Mouse (Mus musculus) heart, embryonic 10.5 days (tissue): ENCODE measurements around the gene 1110017D15Rik. TPM values are rescaled to one million over a fixed set of nuclear protein-coding genes. Genes with fewer than 3 reads are reported as not detected.

ENCODE experiments used
- DNase-seq: peaks from one replicate; pipeline ENCODE4 v3.0.0-alpha.2; 2017; ENCODE audit warnings: low spot score
- H3K27ac ChIP-seq: fragments of 300-500 bp; sonication (generic); 2 replicates; pipeline ENCODE4 v1.5.1; 2016; ENCODE audit warnings: mild to moderate bottlenecking
- H3K27me3 ChIP-seq: fragments of 300-500 bp; sonication (generic); 2 replicates; pipeline ENCODE4 v1.6.1; 2016; ENCODE audit warnings: mild to moderate bottlenecking; ENCODE audit not compliant: poor library complexity, insufficient read depth, severe bottlenecking
- H3K36me3 ChIP-seq: fragments of 300-500 bp; sonication (generic); 2 replicates; pipeline ENCODE4 v1.6.1; 2016; ENCODE audit warnings: mild to moderate bottlenecking, moderate library complexity
- H3K4me1 ChIP-seq: fragments of 300-500 bp; sonication (generic); 2 replicates; pipeline ENCODE4 v1.6.1; 2016; ENCODE audit warnings: mild to moderate bottlenecking
- H3K4me3 ChIP-seq: fragments of 300-500 bp; sonication (generic); 2 replicates; pipeline ENCODE4 v1.5.1; 2016; ENCODE audit warnings: mild to moderate bottlenecking, moderate library complexity
- H3K9me3 ChIP-seq: fragments of 300-500 bp; sonication (generic); 2 replicates; pipeline ENCODE4 v1.6.1; 2016; ENCODE audit warnings: mild to moderate bottlenecking, moderate library complexity
- WGBS: fragments of 180-500 bp; shearing (Covaris S2); methylation state at CpG from one replicate; pipeline ENCODE4 v1.1.7; 2016; 5-methylcytosine and 5-hydroxymethylcytosine counted together
- polyA plus RNA-seq: library from polyadenylated mRNA; unstranded; fragments of >200 nt; fragmentation: Nextera tagmentation; extraction: Ambion mirVana; gene quantifications from 2 replicates; pipeline ENCODE4 v1.2.1, GENCODE M21; 2016

1110017D15Rik gene
- polyA plus RNA-seq, 1 experiment from 2014 or later, result 1.0 TPM

DNA sequence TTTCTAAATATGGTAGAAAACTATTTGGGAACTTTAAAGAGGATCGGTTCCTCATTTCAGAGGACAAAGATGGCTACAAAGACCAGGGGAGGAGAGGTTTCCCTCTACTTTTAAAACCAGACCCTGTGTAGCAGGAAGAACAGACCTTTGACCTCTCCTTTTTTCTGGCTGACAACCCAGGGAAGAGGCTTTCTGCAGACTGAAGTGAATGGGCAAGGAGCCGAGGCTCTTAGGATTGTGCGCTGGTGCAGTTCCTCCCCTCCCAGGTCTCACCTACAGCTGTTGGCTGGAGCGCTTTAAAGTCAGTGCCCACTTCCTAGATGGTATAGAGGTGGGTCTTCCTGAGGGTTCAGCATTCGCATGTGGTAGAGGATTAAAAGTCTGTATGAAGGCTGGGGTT, 20.1 kb downstream of the 1110017D15Rik start:
- Histone ChIP-seq H3K4me1 (peaks cover 24% of the 10 kb centered on the region), H3K27ac (no peak overlapping the region), H3K4me3 (no peak overlapping the region), H3K36me3 (no peaks in the 10 kb centered on the region), H3K27me3 (peaks cover 89% of the 10 kb centered on the region), H3K9me3 (no peaks in the 10 kb centered on the region)
- DNase-seq, result no peak
- WGBS, result 35% methylated on average over 5 of the region's 5 CpGs

DNA sequence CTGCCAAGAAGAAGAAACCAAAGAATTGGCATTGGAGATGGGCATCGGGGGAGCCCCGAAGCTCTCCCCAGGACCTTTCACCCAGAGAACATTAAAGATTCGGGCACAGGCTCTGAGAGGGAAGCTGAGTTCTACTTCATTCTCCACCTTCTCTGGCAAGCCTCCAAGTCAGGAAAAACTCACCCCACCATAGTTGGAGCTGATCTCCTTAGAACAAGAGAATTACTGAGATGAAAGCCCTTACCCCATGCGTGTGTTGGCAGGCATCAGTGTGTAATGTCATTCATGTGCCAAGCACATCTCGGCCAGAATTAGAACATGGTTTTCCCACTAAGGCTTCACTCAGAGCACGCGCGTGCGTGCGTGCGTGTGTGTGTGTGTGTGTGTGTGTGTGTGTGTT, 21.3 kb downstream of the 1110017D15Rik start:
- Histone ChIP-seq H3K27me3 (peaks cover 77% of the 10 kb centered on the region), H3K36me3 (no peaks in the 10 kb centered on the region), H3K4me3 (no peak overlapping the region), H3K27ac (no peak overlapping the region), H3K9me3 (no peaks in the 10 kb centered on the region), H3K4me1 (peaks cover 23% of the 10 kb centered on the region)
- DNase-seq, result no peak
- WGBS, result 81% methylated on average over 11 of the region's 11 CpGs

- no peak overlapping the region for H3K4me3 ChIP-seq
- no peaks in the 10 kb centered on the region for H3K36me3 ChIP-seq
- H3K4me1 ChIP-seq, result peaks cover 23% of the 10 kb centered on the region
- no peaks in the 10 kb centered on the region for H3K9me3 ChIP-seq
- H3K27me3 ChIP-seq, result peaks cover 69% of the 10 kb centered on the region
- no peak for DNase-seq
- no peak overlapping the region for H3K27ac ChIP-seq
- WGBS, result 77% methylated on average over 4 of the region's 4 CpGs
Observed at GRCm38 (mm10) chr4:41495076-41495475, 22.1 kb downstream of the 1110017D15Rik start.

- Histone ChIP-seq H3K27ac (no peak overlapping the region), H3K4me3 (no peak overlapping the region), H3K4me1 (peaks cover 23% of the 10 kb centered on the region), H3K9me3 (no peaks in the 10 kb centered on the region), H3K27me3 (peaks cover 62% of the 10 kb centered on the region), H3K36me3 (no peaks in the 10 kb centered on the region)
- DNase-seq, result no peak
- WGBS, result 42% methylated on average over 3 of the region's 3 CpGs
Observed at GRCm38 (mm10) chr4:41494378-41494777, 22.8 kb downstream of the 1110017D15Rik start.

DNA sequence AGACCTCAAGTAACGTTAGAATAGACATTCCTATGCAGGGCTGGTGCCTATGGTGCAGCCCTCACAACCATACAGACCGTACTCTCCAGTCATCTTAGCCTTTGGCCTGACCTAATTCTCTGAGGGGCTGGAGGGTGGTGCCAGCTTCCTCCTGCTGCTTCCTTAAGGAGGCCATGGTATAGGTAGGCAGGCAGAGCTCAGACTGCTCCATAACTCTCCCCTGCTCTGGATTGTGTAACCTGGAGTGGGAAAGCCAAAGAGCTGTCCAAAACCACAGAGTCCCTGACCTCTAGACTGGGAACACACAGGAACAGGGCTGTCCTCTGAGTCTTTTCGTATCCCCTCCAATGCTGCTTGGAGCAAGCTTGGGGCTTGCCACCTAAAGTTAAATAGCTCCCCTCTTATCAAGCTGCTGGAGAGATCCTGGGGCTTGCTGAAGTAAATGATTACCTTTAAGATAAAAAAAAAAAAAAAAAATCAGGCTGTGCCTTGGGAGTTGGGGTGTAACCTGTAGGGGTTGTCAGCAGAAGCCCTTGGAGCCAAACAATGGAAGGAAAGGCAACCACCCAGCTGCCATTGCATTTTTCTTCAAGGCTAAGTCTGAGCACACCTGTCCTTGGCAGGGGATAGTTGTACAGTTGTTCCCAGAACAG, 23.5 kb downstream of the 1110017D15Rik start:
- Histone ChIP-seq H3K9me3 (no peaks in the 10 kb centered on the region), H3K4me3 (no peak overlapping the region), H3K27me3 (peaks cover 55% of the 10 kb centered on the region), H3K4me1 (peaks cover 15% of the 10 kb centered on the region), H3K36me3 (no peaks in the 10 kb centered on the region), H3K27ac (no peak overlapping the region)
- WGBS, result 73% methylated on average over 3 of the region's 3 CpGs
- DNase-seq, result no peak

GRCm38 (mm10) chr4:41492951-41493350, 24.2 kb downstream of the 1110017D15Rik start:
- no peak overlapping the region for H3K4me3 ChIP-seq
- no peak for DNase-seq
- peaks cover 48% of the 10 kb centered on the region for H3K27me3 ChIP-seq
- no peak overlapping the region for H3K27ac ChIP-seq
- no peaks in the 10 kb centered on the region for H3K36me3 ChIP-seq
- no peaks in the 10 kb centered on the region for H3K9me3 ChIP-seq
- peaks cover 9% of the 10 kb centered on the region for H3K4me1 ChIP-seq
- WGBS, result 76% methylated on average over 7 of the region's 7 CpGs

GRCm38 (mm10) chr4:41481601-41482017, 35.5 kb downstream of the 1110017D15Rik start:
- WGBS, result 70% methylated on average over 6 of the region's 6 CpGs
- H3K9me3 ChIP-seq, result no peaks in the 10 kb centered on the region
- no peak for DNase-seq
- no peaks in the 10 kb centered on the region for H3K27me3 ChIP-seq
- H3K4me1 ChIP-seq, result no peaks in the 10 kb centered on the region
- no peak overlapping the region for H3K27ac ChIP-seq
- peaks cover 29% of the 10 kb centered on the region for H3K36me3 ChIP-seq
- no peak overlapping the region for H3K4me3 ChIP-seq

DNA sequence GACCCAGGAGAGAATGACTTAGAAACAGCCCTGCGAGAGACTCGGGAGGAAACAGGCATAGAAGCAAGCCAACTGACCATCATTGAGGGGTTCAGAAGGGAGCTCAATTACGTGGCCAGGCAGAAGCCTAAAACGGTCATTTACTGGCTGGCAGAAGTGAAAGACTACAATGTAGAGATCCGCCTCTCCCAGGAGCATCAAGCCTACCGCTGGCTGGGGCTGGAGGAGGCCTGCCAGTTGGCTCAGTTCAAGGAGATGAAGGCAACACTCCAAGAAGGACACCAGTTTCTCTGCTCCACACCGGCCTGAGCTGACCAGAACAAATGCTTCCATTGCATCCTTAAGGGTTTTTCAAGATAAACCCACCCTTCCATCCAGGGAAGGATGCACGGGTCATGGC, 36.9 kb downstream of the 1110017D15Rik start:
- 84% methylated on average over 8 of the region's 8 CpGs for WGBS
- H3K9me3 ChIP-seq, result no peaks in the 10 kb centered on the region
- DNase-seq, result no peak

GRCm38 (mm10) chr4:41479456-41479804, 37.7 kb downstream of the 1110017D15Rik start:
- WGBS, result 83% methylated on average over 1 of the region's 1 CpGs
- Histone ChIP-seq H3K4me3 (no peak overlapping the region), H3K9me3 (no peaks in the 10 kb centered on the region), H3K27ac (no peak overlapping the region), H3K27me3 (no peaks in the 10 kb centered on the region), H3K36me3 (peaks cover 29% of the 10 kb centered on the region), H3K4me1 (no peaks in the 10 kb centered on the region; the same call in 1 of the 2 replicates)
- no peak for DNase-seq

More for the DNA sequence above, 36.9 kb downstream of the 1110017D15Rik start:
- no peak overlapping the region for H3K27ac ChIP-seq
- H3K4me1 ChIP-seq, result no peaks in the 10 kb centered on the region
- H3K27me3 ChIP-seq, result no peaks in the 10 kb centered on the region
- no peak overlapping the region for H3K4me3 ChIP-seq
- peaks cover 29% of the 10 kb centered on the region for H3K36me3 ChIP-seq

DNA sequence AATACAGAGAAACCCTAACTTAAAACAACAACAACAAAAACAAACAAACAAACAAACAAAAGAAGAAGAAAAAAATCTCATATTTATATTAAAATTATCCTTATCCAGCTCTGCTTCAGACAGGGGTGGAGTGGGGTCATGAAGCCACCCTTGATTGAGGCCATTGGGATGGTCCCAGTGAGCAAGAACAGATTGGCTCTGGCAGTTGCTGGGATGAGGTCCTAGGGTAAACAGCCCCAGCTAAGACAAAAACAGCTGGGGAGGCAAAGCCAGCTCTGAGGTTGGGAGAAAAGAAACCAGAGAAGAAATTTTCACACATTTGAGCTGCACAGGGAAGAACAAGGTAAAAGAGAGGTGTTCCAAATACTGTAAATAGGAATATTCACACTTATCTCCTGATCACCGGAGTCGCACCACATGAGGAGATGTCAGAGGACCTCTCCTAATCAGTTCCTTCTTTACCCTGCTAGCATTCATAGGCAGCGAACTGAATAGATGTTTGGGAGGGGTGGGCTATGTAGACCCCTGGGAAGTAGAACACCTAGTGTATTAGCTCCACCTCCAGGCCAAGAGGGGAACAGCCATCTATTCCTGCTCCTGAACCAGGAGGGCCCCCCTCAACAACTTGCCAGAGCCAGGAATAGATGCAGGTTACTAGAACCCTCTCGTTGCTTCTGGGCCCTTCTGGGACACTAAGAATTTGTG, 38.2 kb downstream of the 1110017D15Rik start:
- WGBS, result 72% methylated on average over 4 of the region's 4 CpGs
- H3K9me3 ChIP-seq, result no peaks in the 10 kb centered on the region

DNA sequence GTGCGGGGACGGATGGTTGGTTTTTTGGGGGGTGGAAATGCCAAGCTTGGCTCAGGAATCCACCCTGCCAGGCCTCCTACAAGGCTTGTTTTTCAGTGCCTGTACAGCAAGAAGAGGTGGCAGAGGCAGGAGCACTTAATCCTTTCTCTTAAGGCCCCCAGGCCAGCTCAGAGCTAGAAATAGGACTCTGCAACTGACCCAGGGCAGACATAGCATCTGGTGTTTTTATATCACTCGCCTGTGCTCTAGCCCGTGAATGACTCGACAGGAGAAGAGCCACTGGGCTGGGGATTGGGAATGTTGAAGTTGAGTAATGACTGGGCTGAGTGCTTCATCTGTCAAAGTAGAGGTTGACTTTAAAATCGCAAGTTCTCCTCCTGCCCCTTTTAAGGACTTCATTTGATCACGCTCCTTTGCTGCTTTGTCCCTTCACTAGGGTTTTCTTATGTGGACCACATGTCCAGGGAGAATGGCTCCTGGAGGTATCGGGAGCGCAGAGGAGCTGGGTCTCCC, 39.4 kb downstream of the 1110017D15Rik start:
- Histone ChIP-seq H3K27me3 (no peaks in the 10 kb centered on the region), H3K4me3 (no peak overlapping the region), H3K9me3 (no peaks in the 10 kb centered on the region), H3K36me3 (peaks cover 29% of the 10 kb centered on the region), H3K27ac (no peak overlapping the region), H3K4me1 (no peaks in the 10 kb centered on the region; the same call in 1 of the 2 replicates)
- no peak for DNase-seq
- 77% methylated on average over 9 of the region's 9 CpGs for WGBS

More for the DNA sequence above, 38.2 kb downstream of the 1110017D15Rik start:
- H3K36me3 ChIP-seq, result peaks cover 29% of the 10 kb centered on the region
- H3K4me1 ChIP-seq, result no peaks in the 10 kb centered on the region; the same call in 1 of the 2 replicates
- H3K27ac ChIP-seq, result no peak overlapping the region
- DNase-seq, result no peak
- H3K27me3 ChIP-seq, result no peaks in the 10 kb centered on the region
- no peak overlapping the region for H3K4me3 ChIP-seq

- H3K36me3 ChIP-seq, result no peaks in the 10 kb centered on the region
- no peaks in the 10 kb centered on the region; the same call in 1 of the 2 replicates for H3K4me1 ChIP-seq
- H3K27ac ChIP-seq, result no peak overlapping the region
- H3K9me3 ChIP-seq, result no peaks in the 10 kb centered on the region
- 89% methylated on average over 1 of the region's 1 CpGs for WGBS
- no peak for DNase-seq
- H3K4me3 ChIP-seq, result no peak overlapping the region
- no peaks in the 10 kb centered on the region for H3K27me3 ChIP-seq
Observed at GRCm38 (mm10) chr4:41471384-41471689, 45.8 kb downstream of the 1110017D15Rik start.

DNA sequence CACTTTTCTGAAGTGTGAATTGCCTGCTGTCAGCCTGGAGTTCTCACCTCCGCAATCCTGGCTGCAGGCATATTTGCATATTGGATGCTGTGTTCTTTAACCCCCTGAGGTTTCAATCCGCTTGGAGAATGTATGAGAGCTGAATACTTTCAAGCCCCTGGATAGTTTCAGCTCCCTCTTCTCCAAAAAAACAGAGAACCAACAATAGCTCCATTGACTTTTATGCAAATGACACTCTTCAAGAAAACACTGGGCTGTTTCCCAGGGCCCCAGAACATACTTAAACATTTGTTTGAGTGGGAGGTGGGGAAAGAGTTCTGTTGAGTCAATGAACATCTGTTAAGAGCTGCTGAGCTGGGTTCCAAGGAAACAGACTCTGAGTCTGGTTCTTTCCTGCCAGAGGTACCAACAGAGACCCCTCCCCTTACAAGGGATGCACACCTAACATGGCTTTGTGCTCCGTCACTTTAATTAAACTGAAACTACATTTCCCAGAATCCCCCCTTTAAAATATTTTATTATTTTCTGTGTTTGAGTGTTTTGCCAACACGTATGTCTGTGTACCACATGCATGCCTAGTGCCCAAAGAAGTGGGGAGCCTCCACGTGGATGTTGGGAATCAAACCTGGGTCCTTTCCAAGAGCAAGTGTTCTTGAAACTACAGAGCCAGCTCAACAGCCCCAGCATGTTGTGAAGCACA, 46.3 kb downstream of the 1110017D15Rik start:
- Histone ChIP-seq H3K4me1 (peaks cover under 1% of the 10 kb centered on the region; the same call in 1 of the 2 replicates), H3K27ac (no peak overlapping the region), H3K9me3 (no peaks in the 10 kb centered on the region), H3K27me3 (no peaks in the 10 kb centered on the region), H3K36me3 (no peaks in the 10 kb centered on the region), H3K4me3 (no peak overlapping the region)
- DNase-seq, result no peak
- 42% methylated on average over 5 of the region's 5 CpGs for WGBS
